Mouse (Mus musculus) thymus, postnatal 14 days (tissue): Measurements from ENCODE around the gene BC051665.
A peak's percentile ranks its signal among the peaks of the same experiment; 100 is the strongest.

Source experiments
- DNase-seq: peaks from one replicate; pipeline ENCODE4 v3.0.0; 2021

Gene BC051665

DNA sequence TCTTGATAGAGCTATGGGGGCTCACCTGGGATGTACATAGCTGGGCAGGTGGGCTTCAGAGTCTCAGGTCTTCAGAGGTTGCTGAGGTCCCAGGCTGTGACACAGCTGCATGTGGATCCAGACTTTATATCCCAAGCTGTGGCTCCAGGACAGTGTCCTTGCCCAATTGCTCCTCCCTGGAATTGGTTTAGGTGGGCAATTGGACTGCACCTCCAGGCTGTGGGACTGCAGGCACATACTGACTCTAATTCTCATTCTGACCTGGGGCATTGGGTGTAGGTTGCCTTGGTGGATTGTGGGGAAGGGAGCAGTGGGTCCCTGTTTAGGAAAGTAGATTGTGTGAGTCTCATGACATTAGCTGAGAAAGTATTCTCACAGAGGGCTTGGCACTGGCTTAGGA, at the start of gene BC051665:
Gene BC051665, minus strand, starts transcription at position 101 of the 400 bp plus-strand sequence.
- DNase-seq: no peak

DNA sequence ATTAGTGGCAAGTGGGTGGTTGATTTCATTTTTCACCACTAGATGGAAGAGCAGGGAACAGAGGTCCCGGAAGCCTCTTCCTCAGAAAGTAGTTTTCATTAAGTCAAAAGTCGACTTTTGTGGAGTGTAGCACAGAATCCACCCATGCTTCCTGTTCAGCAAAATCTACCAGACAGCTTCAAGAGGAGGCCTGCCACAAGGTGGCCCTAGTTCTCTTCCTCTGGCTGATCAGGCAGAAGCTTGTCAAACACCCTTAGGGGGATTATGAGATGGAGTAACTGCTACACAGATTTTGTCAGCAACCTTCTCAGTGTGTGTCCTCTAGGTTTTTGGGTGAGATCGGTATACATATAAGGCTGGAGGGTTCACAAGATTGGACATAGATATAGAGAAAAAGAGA, 39.9 kb upstream of the BC051665 start:
- DNase-seq: peak; percentile 80

DNA sequence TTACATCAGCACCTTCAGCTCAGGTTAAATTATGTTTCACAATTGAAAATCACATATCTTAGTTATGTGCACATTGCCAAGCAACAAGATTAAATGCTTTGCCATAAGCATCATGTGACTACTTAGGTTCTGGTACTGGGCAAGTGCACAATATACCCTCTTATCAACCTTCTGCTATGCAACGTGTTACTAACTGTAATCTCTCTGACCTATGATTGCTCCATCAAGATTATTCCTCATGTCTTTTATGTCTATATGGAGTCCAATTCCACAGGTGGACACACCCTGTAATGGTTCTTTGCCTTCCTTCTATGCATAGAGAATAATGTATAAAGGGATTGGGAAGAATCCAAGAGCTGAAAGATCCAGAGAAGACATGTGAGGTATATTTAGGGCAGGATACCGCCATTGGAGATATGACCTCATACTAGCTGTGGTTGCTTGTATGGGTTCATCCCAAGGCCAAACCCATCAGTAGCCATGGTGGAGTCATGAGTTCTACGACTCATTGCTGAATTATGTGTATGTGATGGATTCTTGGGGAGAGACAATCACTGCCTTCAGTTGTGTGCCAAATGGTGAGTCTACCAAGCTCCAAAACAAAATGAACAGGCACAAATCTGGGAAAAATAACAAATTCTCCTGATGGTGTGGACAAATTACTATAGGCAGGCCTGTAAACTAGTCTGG, 34.5 kb upstream of the BC051665 start:
- DNase-seq: no peak

DNA sequence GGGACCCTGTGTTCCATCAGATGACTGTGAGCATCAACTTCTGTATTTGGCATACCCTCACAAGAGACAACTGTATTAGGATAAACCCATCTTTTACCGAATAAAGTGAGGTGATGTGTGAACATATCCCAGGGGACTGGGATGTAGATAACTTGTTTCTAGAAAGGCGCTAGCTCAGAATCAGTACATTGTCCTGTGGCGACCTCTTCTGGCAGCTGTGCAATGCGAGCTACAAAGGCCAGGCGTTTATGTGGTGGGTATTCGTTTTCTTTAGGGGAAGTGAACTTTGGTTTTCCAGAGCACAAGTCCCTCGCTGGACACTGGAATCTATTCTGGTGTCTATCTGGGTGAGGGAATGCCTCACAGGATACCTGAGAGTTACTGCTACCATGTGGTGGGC, 33.3 kb upstream of the BC051665 start:
- DNase-seq: peak; percentile 52

DNA sequence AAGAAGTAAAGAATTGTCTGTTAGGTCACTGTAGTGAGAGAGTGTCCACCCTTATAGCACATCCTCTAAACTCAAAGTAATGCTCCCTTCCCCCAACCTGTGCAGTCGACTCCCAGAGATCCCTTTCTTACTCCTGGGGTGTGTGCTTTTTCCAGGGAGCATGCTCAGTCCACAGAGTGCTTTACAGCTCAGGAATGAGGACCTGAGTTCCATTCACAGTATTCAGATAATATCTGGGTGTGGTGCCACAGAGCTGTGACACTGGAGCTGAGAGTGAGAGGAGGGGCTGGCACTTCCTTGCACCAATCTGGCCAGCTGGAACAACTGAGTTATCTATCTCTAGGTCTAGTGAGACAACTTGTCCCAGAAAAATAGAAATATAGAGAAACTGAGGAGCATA, 27.6 kb upstream of the BC051665 start:
- no peak for DNase-seq

DNA sequence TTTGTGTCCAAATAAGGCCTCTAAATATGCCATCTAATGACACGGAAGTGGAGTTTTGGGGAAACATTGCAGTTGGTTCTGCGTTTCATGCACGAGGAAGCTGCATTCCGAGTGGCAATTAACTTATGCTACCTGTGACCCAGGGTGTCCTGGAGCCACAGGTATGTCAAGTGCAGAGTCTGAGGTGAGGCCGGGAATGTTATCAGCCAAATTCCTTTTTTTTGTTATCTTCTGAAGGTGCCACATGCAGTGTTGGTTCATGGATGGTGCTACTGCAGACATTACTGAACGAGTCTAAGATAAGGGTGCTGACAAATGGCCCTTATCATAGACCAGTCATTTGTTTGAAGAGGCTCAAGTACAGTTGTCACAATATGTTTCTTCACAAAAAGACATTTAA, 26.6 kb upstream of the BC051665 start:
- no peak for DNase-seq

DNA sequence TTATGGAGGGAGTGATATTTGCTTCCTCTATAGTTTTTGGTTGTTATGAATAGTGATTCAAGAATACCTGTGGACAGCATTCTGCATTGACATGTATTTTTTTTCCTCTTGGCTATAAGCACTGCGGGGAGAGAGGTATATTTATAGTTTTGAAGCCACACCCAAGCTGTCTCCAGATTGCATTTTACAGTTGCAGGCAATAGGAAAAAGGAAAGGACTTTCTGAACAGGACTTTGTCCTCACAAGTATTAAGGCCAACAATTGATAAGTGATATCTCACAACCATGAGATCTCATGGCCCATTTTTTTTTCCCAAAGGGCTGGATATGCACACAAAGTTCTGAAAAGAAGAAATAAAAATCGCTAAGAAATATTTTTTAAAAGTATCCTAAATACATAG, 23.5 kb upstream of the BC051665 start:
- DNase-seq: no peak

DNA sequence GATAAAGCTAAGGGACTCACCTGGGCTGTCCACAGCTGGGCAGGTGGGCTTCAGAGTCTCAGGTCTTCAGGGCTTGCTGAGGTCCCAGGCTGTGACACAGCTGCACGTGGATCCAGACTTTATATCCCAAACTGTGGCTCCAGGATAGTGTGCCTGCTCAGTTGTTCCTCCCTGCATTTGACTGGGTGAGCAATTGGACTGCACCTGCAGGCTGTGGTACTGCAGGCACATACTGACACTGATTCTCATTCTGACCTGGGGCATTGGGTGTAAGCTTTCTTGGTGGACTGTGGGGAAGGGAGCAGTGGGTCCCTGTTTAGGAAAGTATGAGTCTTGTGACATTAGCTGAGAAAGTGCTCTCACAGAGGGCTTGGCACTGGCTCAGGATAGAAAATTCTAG, 16.6 kb upstream of the BC051665 start, which contains the start of gene Ctsll3:
Gene Ctsll3, minus strand, starts transcription at position 101 of the 400 bp plus-strand sequence.
- DNase-seq: no peak

DNA sequence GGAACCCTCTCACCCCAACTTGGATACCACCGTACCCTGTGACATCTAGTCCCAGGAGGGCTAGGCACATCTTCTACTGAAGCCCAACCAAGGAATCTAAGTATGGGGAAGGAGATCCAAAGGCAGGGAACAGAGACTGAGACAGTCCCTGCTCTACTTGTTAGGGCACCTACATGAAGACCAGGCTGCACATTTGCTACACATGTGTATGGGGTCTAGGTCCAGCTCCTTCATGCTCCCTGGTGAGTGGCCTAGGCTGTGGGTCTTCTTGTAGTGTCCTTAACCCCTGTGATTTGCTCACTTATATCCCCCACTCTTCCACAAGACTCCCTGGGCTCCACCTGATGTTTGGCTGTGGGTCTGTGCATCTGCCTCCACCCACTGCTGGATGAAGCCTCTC, 3.3 kb upstream of the BC051665 start:
- DNase-seq: no peak

DNA sequence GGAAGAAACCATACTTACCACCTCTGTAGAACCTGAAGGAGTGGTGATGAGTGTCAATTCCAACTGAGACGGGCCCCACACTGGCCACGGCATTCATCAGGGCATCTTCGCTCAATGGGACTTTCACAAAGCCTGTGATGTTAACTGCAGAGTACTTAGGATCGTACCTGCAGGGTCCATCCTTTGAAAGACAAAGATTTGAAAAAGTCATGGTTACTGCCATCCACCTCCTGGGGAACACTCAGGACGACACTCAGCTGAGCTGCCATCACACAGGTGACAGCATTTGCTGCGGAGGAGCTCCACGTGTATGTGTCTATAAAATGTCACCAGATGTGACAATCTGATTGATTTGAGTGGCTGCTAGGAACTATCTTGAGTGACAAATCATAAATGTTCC, 2.9 kb downstream of the BC051665 start:
- no peak for DNase-seq

DNA sequence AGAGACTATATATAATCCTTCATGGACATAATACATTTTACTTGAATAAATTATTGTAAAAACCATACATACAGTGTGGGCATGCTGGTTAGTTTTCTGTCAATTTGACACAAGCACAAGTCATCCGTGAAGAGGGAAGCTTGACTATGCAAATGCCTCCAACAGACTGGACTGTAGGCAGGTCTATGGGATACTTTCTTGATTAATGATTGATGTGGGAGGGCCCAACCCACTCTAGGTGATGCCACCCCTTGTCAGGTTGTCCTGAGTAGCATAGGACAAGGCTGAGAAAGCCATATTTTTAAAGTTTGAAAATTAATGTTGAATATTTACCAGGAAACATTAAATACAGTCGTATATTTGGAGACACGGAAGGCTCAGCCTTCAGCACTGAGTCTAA, 5.6 kb downstream of the BC051665 start:
- DNase-seq: no peak

DNA sequence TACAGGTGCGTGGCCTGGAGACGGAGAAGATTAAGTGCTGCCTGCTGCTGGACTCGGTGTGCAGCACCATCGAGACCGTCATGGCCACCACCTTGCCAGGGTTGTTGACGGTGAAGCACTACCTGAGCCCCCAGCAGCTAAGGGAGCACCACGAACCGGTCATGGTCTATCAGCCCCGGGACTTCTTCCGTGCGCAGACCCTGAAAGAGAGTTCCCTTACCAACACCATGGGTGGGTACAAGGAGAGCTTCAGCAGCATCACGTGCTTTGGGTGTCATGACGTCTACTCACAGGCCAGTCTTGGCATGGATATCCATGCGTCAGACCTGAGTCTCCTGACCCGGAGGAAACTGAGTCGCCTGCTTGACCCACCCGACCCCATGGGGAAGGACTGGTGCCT, 25.0 kb downstream of the BC051665 start:
- DNase-seq: no peak

DNA sequence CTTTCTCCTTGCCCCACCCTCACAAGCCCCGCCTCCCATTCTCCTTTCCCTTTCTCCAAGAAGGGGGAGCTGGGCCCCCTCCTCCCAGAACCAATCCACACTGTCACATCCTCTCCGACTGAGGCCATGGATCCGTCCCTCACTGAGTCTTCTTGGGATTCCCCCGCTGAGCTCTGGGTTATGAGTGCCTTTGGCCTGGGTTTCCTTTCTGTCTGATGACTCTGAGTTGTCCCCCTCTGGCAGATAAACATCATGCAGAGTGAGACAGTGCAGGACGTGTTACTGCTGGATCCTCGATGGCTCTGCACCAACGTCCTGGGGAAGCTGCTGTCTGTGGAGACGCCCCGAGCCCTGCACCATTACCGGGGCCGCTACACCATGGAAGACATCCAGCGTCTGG, 25.8 kb downstream of the BC051665 start:
- no peak for DNase-seq

DNA sequence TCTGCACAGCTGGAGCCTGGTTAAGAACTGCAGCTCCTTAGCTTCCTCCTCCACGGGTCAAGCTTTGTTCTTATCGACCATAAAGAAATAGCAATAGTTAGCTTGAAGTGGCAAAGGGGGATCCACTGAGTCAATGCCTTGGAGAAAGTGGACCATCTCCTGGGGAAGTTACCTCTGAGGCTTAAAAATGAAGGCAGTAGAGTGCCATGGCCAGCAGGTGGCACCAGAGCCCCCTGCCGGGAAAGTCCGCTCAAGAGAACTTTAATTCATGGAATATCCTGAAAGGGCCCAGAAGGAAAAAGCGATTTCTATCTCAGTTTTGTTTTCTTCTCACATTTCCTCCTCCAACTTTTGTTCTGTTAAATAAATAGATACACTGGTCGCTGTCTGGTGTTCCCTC, 27.0 kb downstream of the BC051665 start:
- DNase-seq: peak; percentile 49

DNA sequence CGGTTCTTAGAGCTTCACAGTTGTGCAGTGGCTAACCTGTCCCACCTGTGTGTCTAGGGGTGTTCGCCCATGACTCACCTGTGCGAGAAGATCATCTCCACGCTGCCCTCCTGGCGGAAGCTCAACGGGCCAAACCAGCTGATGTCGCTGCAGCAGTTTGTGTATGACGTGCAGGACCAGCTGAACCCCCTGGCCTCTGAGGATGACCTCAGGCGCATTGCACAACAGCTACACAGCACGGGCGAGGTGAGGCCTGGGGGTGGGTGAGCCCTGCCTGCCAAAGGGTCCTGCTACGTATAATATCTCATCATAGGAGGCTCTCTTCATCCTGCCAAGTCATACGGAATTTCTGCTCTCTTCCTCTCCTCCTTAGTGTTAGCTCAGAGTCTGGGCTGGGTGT, 28.9 kb downstream of the BC051665 start:
- DNase-seq: no peak

DNA sequence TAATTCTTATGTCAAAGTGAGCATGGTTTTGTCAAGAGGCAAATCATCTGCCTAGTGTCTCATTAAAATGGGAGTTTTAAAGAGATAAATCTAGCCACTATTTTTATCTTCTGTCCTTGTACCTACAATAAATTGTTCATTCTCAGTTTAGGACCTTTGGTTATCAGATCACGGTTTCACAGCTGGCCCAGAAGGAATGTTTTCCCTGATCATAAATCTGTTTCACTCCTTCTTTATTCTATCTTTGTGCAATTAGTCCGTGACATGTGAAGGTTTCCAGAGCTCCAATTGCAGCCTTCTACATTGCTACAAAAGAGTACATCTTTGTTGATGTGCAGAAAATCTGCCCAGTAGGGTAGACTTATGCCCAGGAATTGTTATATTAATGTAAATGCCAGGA, 30.9 kb downstream of the BC051665 start:
- DNase-seq: no peak

DNA sequence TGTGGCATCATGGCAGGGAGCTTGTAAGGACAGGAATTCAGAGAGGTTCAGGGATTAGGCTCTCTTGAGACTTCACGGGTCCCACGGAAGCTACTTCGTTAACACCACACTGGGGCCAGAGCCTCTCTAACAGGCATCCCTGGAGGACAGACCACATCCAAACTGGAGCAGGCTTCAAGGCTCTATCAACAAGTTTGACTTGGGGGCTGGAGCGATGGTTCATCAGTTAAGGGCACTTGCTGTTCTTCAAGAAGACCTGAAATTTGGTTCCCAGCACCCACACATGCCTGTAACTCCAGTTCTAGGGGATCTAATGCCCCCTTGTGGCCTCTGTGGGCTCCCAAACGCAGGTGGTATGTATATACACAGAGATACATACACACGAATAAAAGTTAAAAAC, 32.9 kb downstream of the BC051665 start:
- no peak for DNase-seq

DNA sequence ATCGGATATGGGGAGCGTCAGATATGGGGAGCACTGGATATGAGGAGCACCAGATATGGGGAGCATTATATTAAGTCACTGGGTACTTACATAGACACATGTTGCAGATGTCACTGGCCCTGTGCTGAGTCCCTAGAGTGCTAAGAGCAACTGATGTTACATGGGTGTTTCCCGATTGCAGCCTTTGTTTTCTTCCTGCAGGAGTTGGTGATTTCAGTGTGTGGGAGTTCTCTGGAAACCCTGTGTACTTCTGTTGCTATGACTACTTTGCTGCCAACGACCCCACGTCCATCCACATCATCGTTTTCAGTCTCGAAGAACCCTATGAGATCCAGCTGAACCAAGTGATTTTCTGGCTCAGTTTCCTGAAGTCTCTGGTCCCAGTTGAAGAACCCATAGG, 35.2 kb downstream of the BC051665 start:
- DNase-seq: no peak

DNA sequence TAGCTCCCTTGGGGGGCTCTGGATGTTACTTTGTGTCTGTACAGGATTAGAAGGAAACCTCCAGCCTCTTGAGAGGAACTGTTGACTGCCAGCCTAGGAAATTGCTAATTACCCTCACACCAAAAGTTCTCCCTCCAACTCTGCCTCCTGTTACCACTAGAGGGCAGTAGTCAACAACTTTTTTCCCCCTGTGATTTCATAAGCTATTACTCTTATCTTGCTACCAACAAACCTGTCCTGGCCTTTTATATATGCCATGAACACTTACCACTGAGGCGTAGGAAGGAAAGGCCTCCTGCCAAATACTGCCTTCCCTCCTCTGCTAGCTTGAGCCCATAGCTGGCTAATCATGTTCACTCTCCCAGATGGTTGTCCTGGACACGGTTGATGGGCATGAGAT, 37.6 kb downstream of the BC051665 start:
- no peak for DNase-seq

DNA sequence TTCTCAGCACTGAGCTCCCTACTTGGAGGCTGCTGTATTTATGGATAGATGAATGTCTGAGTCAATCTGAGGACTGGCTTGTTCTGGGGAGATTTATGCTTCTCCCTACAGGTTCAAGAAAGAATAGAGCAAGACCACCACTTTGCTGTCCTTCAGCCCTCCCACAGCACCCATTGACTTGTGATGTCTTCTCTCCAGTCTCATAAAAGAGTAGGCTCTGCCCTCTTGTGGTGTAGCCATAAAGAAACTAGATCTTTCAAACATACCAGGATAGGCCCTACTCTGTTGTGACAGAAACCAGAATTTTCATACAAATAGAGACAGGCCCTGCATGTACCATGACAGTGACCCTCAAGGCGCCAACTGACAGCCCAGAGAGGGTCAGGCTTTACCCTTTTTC, 39.0 kb downstream of the BC051665 start:
- DNase-seq: no peak

DNA sequence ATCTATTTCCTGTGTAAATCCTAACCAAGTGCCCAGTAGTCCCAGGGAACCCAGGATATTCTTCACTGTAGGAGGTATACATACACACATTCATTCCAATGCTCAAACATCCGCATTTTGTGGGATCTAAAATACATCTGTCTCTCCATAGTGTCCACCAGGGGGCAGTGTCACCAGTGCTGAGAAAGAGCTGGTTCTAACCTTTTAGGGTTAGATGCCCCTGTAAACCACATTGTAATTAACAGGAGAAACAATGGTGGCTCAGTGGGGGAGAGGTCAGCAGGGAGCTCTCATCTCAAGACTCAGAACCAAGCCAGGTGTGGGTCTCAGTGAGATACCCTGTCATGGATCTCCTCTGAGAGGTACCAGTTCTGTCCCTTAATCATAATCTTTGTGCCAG, 39.9 kb downstream of the BC051665 start:
- peak; percentile 47 for DNase-seq

DNA sequence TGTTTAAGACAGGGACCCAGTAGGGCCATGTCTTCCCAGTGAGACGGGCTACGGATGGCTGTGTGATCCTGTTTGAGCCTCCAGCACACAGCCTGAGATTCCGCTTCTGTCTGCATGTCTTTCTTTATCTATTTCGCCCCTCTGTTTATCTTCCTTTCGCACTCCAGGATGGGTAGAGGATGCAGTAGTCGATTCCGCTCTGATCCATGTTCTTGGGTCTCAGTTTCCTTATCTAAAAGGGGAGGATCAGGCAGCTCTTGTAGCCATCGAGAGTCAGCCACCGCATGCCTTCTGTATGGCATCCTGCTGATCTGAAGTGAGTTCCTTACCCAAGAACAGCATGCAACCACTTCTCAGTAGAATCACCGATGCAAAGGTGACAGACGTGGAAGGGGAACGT, 40.8 kb downstream of the BC051665 start:
- DNase-seq: no peak

DNA sequence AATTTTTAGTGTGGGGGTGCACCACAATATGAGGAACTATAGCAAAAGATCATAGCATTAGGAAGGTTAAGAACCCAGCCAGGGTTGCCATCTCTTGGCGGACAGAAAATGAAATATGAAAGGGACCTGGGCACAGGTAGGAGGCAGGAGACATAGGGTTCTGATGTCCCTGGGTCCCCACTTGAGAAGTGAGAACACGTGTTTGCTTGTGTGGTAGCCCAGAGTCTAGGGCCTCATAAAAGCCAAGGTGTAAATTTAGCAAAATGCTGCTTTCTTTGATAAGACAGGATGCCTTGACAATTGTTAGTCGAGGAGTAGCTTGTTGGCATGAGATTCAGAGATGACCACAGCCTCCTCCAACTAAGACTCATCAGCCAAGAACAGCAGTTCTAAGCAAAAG, 41.4 kb downstream of the BC051665 start:
- no peak for DNase-seq

DNA sequence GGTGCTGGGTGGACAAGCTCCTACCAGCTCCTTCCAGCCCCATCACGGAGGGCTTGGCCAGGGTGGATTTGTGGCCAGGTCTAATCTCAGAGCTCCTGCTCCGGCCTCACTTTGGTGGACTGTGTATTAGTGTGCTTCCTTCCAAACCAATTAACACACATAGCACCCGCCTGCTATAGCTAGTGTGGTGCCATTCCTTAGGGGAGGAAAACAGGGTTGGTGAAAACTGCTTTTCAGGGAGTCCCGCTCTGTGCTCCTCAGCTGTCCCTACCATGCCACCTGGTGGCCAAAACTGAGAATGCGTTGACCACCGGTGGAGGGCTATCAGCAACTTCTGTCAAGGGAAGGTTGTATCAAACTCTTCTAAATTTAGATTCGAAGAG, 42.1 kb downstream of the BC051665 start:
- peak; percentile 87 for DNase-seq

DNA sequence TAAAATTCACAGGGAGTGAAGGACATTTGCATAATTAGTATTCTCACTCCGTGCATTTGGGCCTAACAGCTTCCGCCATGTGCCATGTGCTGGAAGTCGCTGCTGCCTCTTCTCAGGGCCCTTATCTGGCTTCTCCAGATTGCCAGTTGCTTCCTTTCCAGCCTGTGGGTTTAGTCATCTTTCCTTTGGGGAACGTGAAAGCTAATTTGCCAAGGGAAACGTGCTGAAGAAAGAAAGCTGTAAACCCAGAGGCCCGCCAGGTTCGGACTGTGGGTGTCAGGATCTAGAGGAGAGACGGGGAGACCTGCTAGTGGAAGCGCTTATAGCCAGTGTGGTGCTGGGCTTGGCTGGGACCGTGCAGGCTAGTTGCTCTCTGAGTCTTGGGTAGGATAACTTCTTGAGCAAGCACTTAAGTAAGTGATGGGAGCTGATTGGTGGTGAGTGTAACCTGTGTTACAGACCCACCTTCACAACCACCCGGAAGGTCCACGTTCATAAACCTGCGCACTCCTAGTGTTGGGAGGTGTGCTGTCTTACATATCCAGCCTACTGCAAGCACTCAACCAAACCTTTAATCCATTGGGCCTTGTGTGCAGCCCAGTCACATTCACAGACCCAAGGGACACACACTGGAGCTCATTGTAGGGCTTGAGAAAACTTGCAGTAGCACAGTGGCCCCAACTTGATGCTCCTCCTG, 42.6 kb downstream of the BC051665 start:
- DNase-seq: no peak
